Mouse (Mus musculus) kidney, adult 2 months (tissue): ENCODE measurements around the gene Tcf20.

ENCODE experiments used
- CTCF ChIP-seq: fragments of 200-500 bp; conservative IDR thresholded peaks from 2 replicates; pipeline ENCODE4 v1.5.1; 2011; ENCODE audit warnings: low read depth, mild to moderate bottlenecking, control low read depth, low read length, moderate library complexity, mixed read lengths; ENCODE audit not compliant: insufficient read depth, insufficient read length
- POLR2A ChIP-seq: fragments of 200-500 bp; IDR thresholded peaks from one replicate; pipeline ENCODE4 v1.6.1; 2011; ENCODE audit warnings: low read depth, low read length, control low read depth

DNA sequence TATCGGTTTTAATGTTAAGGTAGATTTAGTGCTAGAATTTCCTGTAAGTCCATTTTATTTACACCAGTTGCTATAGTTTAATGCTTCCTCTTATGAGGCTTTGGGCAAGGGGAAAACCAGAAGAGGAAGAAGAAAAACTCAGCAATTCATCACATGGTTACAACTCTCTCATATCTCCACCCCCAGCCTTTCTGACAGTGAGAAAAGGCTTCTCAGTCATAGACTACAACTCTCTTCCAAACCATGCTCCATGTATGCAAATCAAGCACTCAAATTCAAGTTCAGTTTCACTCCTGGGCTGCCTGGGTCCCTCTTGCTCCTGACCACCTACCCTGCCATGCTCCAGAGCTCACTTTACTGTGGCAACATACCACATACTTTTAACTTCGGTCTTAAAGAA is 99.2 kb downstream of the Tcf20 start:
- TF ChIP-seq POLR2A (no peak), CTCF (no peak)
